Mouse (Mus musculus): ENCODE measurements around the gene Ccnb1ip1.
A peak's percentile ranks its signal among the peaks of the same experiment; 100 is the strongest.
"Not testable (repeated sequence)": the region's sequence is repeated elsewhere in the genome, so short reads cannot be mapped to it uniquely, and the experiment has no call there.

The Ccnb1ip1 gene

GRCm38 (mm10) chr14:50807487-50808072, at the start of gene Ccnb1ip1, which contains the start of gene Parp2:
Ccnb1ip1 (minus strand) TSS chr14:50807732.
Parp2 (plus strand) TSS chr14:50807841.
- DNase-seq (ENCODE audit: low spot score in 2 of 2): peak; percentile 91 to 96

- no peak for DNase-seq (ENCODE audit: low spot score in 2 of 2)
These were observed 48.3 kb upstream of the Ccnb1ip1 start for GRCm38 (mm10) chr14:50855788-50856187.

- DNase-seq (ENCODE audit: low spot score in 2 of 2): no peak
These were observed 29.7 kb upstream of the Ccnb1ip1 start for GRCm38 (mm10) chr14:50837236-50837635.

GRCm38 (mm10) chr14:50834435-50834834, 26.9 kb upstream of the Ccnb1ip1 start:
- DNase-seq (ENCODE audit: low spot score in 2 of 2): no peak

- peak in 1 of 2 experiments; percentile 34 for DNase-seq (ENCODE audit: low spot score in 2 of 2)
These were observed 26.4 kb upstream of the Ccnb1ip1 start for GRCm38 (mm10) chr14:50833964-50834363.

- DNase-seq (ENCODE audit: low spot score in 2 of 2): no peak
These were observed 22.3 kb upstream of the Ccnb1ip1 start for GRCm38 (mm10) chr14:50829878-50830277.

- DNase-seq (ENCODE audit: low spot score in 2 of 2): no peak
These were observed 19.0 kb upstream of the Ccnb1ip1 start for GRCm38 (mm10) chr14:50826579-50826978.

GRCm38 (mm10) chr14:50824219-50824618, 16.7 kb upstream of the Ccnb1ip1 start:
- DNase-seq (ENCODE audit: low spot score in 2 of 2): no peak

- no peak for DNase-seq (ENCODE audit: low spot score in 2 of 2)
These were observed 15.7 kb upstream of the Ccnb1ip1 start for GRCm38 (mm10) chr14:50823240-50823639.

GRCm38 (mm10) chr14:50813060-50813459, 5.5 kb upstream of the Ccnb1ip1 start:
- no peak for DNase-seq (ENCODE audit: low spot score in 2 of 2)

GRCm38 (mm10) chr14:50806469-50806868, 1.1 kb downstream of the Ccnb1ip1 start:
- DNase-seq (ENCODE audit: low spot score in 2 of 2): not testable (repeated sequence)

GRCm38 (mm10) chr14:50804683-50805082, 2.8 kb downstream of the Ccnb1ip1 start:
- no peak for DNase-seq (ENCODE audit: low spot score in 2 of 2)

GRCm38 (mm10) chr14:50802843-50803562, 4.5 kb downstream of the Ccnb1ip1 start:
- DNase-seq (ENCODE audit: low spot score in 2 of 2): peak in 1 of 2 experiments; percentile 40

GRCm38 (mm10) chr14:50802441-50802840, 5.1 kb downstream of the Ccnb1ip1 start:
- no peak for DNase-seq (ENCODE audit: low spot score in 2 of 2)

- peak; percentile 25 to 49 for DNase-seq (ENCODE audit: low spot score in 2 of 2)
These were observed 7.9 kb downstream of the Ccnb1ip1 start for GRCm38 (mm10) chr14:50799502-50800259.

- peak in 1 of 2 experiments; percentile 59 for DNase-seq (ENCODE audit: low spot score in 2 of 2)
These were observed 9.0 kb downstream of the Ccnb1ip1 start for GRCm38 (mm10) chr14:50798512-50798911.

GRCm38 (mm10) chr14:50796464-50796863, 11.1 kb downstream of the Ccnb1ip1 start:
- DNase-seq (ENCODE audit: low spot score in 2 of 2): no peak

- no peak for DNase-seq (ENCODE audit: low spot score in 2 of 2)
These were observed 11.6 kb downstream of the Ccnb1ip1 start for GRCm38 (mm10) chr14:50795965-50796364.

GRCm38 (mm10) chr14:50795261-50795935, 12.1 kb downstream of the Ccnb1ip1 start:
- no peak for DNase-seq (ENCODE audit: low spot score in 2 of 2)

GRCm38 (mm10) chr14:50788157-50788556, 19.4 kb downstream of the Ccnb1ip1 start:
- no peak for DNase-seq (ENCODE audit: low spot score in 2 of 2)

GRCm38 (mm10) chr14:50785251-50785637, 22.3 kb downstream of the Ccnb1ip1 start, which contains the start of gene Ttc5:
Ttc5 (minus strand) TSS chr14:50785519.
- peak; percentile 96 for DNase-seq (ENCODE audit: low spot score in 2 of 2)
